Mouse (Mus musculus): Measurements from ENCODE around the gene Gm49776. TPM values are rescaled to one million over a fixed set of nuclear protein-coding genes. Genes with fewer than 3 reads are reported as not detected.
A peak's percentile ranks its signal among the peaks of the same experiment; 100 is the strongest.
"Not testable (repeated sequence)": the region's sequence is repeated elsewhere in the genome, so short reads cannot be mapped to it uniquely, and the experiment has no call there.

Gm49776 gene
- polyA plus RNA-seq, 1 experiment from 2014 or later: not detected

DNA sequence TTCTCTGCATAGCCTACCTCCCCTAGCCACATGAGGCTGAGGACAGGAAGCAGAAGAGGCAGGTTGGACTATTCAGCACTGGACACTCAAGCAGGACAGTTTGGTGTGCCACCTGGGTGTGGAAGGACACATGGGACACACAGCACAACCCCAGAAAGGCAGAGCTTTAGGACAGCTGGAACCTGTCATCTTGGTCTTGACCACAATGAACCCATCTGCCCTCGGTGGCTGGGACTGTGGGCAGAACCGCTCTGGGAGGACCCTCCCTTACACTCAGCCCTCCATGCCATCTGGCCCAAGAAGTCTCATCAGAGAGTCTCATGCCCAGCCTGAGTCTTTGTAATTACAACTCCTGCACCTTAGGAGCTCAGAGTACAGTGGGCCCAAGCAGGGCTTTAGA, 58.1 kb downstream of the Gm49776 start:
- H3K9me3 ChIP-seq (replicated peaks; ENCODE audit: control insufficient read depth, low read length): no peaks in the 10 kb centered on the region
- H3K4me3 ChIP-seq (ENCODE audit: low read depth, low read length): no peak overlapping the region

GRCm38 (mm10) chr16:18198365-18199098, 59.6 kb downstream of the Gm49776 start:
- Histone ChIP-seq H3K9ac (ENCODE audit: low read depth, low read length) (no peak overlapping the region), H3K27ac (ENCODE audit: low read length) (no peak overlapping the region), H3K9me3 (replicated peaks; ENCODE audit: control insufficient read depth, low read length) (no peaks in the 10 kb centered on the region), H3K36me3 (ENCODE audit: control insufficient read depth, insufficient read depth) (no peaks in the 10 kb centered on the region), H3K4me1 (ENCODE audit: control insufficient read depth, low read depth, low read length) (no peaks in the 10 kb centered on the region), H3K4me3 (ENCODE audit: low read depth, low read length) (no peak overlapping the region), H3K27me3 (ENCODE audit: control insufficient read depth, insufficient read depth, low read depth, low read length) (no peaks in the 10 kb centered on the region), H3K4me2 (ENCODE audit: low read depth, low read length) (no peak overlapping the region)
- WGBS (ENCODE audit: insufficient replicate concordance): 71% methylated on average over 10 of the region's 10 CpGs
- ATAC-seq (ENCODE audit: low read depth): no peak

More for the DNA sequence above, 58.1 kb downstream of the Gm49776 start:
- 55% methylated on average over 2 of the region's 2 CpGs for WGBS (ENCODE audit: insufficient replicate concordance)
- no peaks in the 10 kb centered on the region for H3K4me1 ChIP-seq (ENCODE audit: control insufficient read depth, low read depth, low read length)
- H3K27ac ChIP-seq (ENCODE audit: low read length): no peak overlapping the region
- H3K27me3 ChIP-seq (ENCODE audit: control insufficient read depth, insufficient read depth, low read depth, low read length): no peaks in the 10 kb centered on the region
- no peak for ATAC-seq (ENCODE audit: low read depth)
- no peaks in the 10 kb centered on the region for H3K36me3 ChIP-seq (ENCODE audit: control insufficient read depth, insufficient read depth)
- no peak overlapping the region for H3K4me2 ChIP-seq (ENCODE audit: low read depth, low read length)
- no peak overlapping the region for H3K9ac ChIP-seq (ENCODE audit: low read depth, low read length)

DNA sequence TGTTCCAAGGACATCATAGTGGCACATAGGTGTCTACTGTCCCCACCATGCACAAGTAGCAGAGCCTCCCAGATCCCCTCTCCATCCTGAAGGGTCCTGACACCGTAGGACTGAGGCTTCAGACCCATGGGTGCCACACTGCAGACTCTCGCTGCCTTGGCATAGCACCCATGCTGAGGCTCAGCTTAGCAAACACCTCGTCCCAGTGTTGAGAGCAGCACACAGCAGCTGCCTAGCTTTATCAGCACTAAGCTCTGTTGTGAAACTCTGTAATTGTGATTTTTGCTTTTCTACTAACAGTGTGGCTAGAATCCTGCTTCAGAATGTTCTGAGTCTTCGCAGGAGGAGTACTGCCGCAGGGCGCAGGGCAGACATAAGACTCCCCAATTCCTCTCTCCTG, 60.2 kb downstream of the Gm49776 start:
- no peak overlapping the region for H3K27ac ChIP-seq (ENCODE audit: low read length)
- H3K9ac ChIP-seq (ENCODE audit: low read depth, low read length): no peak overlapping the region
- H3K27me3 ChIP-seq (ENCODE audit: control insufficient read depth, insufficient read depth, low read depth, low read length): no peaks in the 10 kb centered on the region
- H3K36me3 ChIP-seq (ENCODE audit: control insufficient read depth, insufficient read depth): no peaks in the 10 kb centered on the region
- no peak for ATAC-seq (ENCODE audit: low read depth)
- no peak overlapping the region for H3K4me3 ChIP-seq (ENCODE audit: low read depth, low read length)
- no peak overlapping the region for H3K4me2 ChIP-seq (ENCODE audit: low read depth, low read length)
- no peaks in the 10 kb centered on the region for H3K9me3 ChIP-seq (replicated peaks; ENCODE audit: control insufficient read depth, low read length)
- WGBS (ENCODE audit: insufficient replicate concordance): 74% methylated on average over 6 of the region's 6 CpGs
- H3K4me1 ChIP-seq (ENCODE audit: control insufficient read depth, low read depth, low read length): no peaks in the 10 kb centered on the region

- WGBS (ENCODE audit: insufficient replicate concordance): 32% methylated on average over 3 of the region's 3 CpGs
- not testable (repeated sequence) for H3K4me3 ChIP-seq (ENCODE audit: low read depth, low read length); H3K27ac ChIP-seq (ENCODE audit: low read length); ATAC-seq (ENCODE audit: low read depth); H3K9ac ChIP-seq (ENCODE audit: low read depth, low read length); H3K36me3 ChIP-seq (ENCODE audit: control insufficient read depth, insufficient read depth); H3K4me1 ChIP-seq (ENCODE audit: control insufficient read depth, low read depth, low read length); H3K9me3 ChIP-seq (replicated peaks; ENCODE audit: control insufficient read depth, low read length); H3K4me2 ChIP-seq (ENCODE audit: low read depth, low read length); H3K27me3 ChIP-seq (ENCODE audit: control insufficient read depth, insufficient read depth, low read depth, low read length)
Observed at GRCm38 (mm10) chr16:18195561-18195960, 62.6 kb downstream of the Gm49776 start.

MicroRNAs encoded within 50 kb of the gene (microRNA counts, 519-probe panel; counts per million panel counts)
- microRNA mmu-miR-1306: 2,389 counts per million, percentile 57 among the panel's probes with 10 or more counts

Small RNA genes lying within 50 kb of the gene (microRNA-seq; reads per million reads assigned to microRNA genes)
- gene Gm24572 (1.7 reads per million), gene Mir1306 (232 reads per million, percentile 62 among the genes with 10 or more reads in this experiment)

Other genes with a start within 250 kb of the Gm49776 start
- gene Dgcr6, start 205.5 kb downstream of the Gm49776 start, polyA plus RNA-seq (2015; fragmentation: Nextera tagmentation; extraction: Ambion mirVana): 17.1 and 18.1 TPM in 2 replicates
- gene Prodh, start 168.1 kb downstream of the Gm49776 start, polyA plus RNA-seq (2015; fragmentation: Nextera tagmentation; extraction: Ambion mirVana): 2.2 and 2.3 TPM in 2 replicates
- 0.11 and 0.15 TPM in 2 replicates for gene Rtn4r, start 130.7 kb downstream of the Gm49776 start, polyA plus RNA-seq (2015; fragmentation: Nextera tagmentation; extraction: Ambion mirVana)
- not detected in 2 replicates for gene Ccdc188, start 40.4 kb downstream of the Gm49776 start, polyA plus RNA-seq (2015; fragmentation: Nextera tagmentation; extraction: Ambion mirVana)
- gene Zdhhc8, start 23.2 kb downstream of the Gm49776 start, polyA plus RNA-seq (2015; fragmentation: Nextera tagmentation; extraction: Ambion mirVana): 0.63 and 0.79 TPM in 2 replicates
- gene Trmt2a, start 9.6 kb downstream of the Gm49776 start, polyA plus RNA-seq (2015; fragmentation: Nextera tagmentation; extraction: Ambion mirVana): 46.7 and 47.0 TPM in 2 replicates
- 188 and 217 TPM in 2 replicates for gene Ranbp1, start 9.6 kb downstream of the Gm49776 start, polyA plus RNA-seq (2015; fragmentation: Nextera tagmentation; extraction: Ambion mirVana)
- gene Dgcr8, start 30.9 kb upstream of the Gm49776 start, polyA plus RNA-seq (2015; fragmentation: Nextera tagmentation; extraction: Ambion mirVana): 10.5 and 11.3 TPM in 2 replicates
- gene Tango2, start 89.8 kb upstream of the Gm49776 start, polyA plus RNA-seq (2015; fragmentation: Nextera tagmentation; extraction: Ambion mirVana): 52.1 and 54.7 TPM in 2 replicates
- 8.3 and 8.6 TPM in 2 replicates for gene Arvcf, start 89.9 kb upstream of the Gm49776 start, polyA plus RNA-seq (2015; fragmentation: Nextera tagmentation; extraction: Ambion mirVana)
- gene Txnrd2, start 168.1 kb upstream of the Gm49776 start, polyA plus RNA-seq (2015; fragmentation: Nextera tagmentation; extraction: Ambion mirVana): 98.3 and 106 TPM in 2 replicates
- 85.1 and 86.9 TPM in 2 replicates for gene Comt, start 168.5 kb upstream of the Gm49776 start, polyA plus RNA-seq (2015; fragmentation: Nextera tagmentation; extraction: Ambion mirVana)
- 6.1 and 6.3 TPM in 2 replicates for gene Gnb1l, start 240.4 kb upstream of the Gm49776 start, polyA plus RNA-seq (2015; fragmentation: Nextera tagmentation; extraction: Ambion mirVana)
- gene Rtl10, start 240.6 kb upstream of the Gm49776 start, polyA plus RNA-seq (2015; fragmentation: Nextera tagmentation; extraction: Ambion mirVana): 0.43 and 0.54 TPM in 2 replicates